Mouse (Mus musculus): Measurements from ENCODE around the gene Myl3. TPM values are rescaled to one million over a fixed set of nuclear protein-coding genes. Genes with fewer than 3 reads are reported as not detected.
A peak's percentile ranks its signal among the peaks of the same experiment; 100 is the strongest.

Myl3 gene
- total RNA-seq (2021) = 1.2 TPM in 1 of 2 replicates, not detected in the other
- long read RNA-seq, partial matches to known transcripts = 0 of 1 reads
- long read RNA-seq, other reads (novel, unspliced or antisense) = 1 of 1 reads

DNA sequence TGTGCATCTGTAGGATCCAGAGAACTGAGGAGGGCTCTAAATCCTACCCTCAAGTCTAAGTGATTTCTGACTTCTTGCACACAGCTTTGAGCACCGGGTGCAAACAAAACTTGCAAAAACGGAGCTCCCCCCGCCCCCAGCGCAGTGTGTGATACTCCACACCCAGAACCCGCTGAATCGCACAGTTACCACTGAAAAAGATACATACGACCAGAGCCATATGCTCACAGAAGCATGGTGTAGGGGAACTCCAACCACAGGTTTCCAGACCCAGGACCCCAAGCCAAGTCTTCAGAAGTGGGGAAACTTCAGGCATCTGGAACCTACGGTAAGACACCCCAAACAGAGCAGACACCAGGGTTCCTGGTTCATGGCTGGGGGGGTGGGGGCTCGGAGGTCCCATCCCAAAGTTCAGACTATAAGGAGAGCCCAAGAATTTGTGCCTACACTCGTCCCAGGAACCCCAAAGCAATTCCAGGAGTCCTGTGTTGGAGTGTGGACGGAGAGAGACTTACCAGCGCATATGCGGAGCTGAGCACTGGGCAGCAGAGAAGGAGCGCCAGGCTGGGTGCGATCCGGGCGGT lies at the start of gene Myl3:
TSS of gene Myl3 (plus strand) at position 151 of the 584 bp plus-strand sequence.
- no peak for DNase-seq

DNA sequence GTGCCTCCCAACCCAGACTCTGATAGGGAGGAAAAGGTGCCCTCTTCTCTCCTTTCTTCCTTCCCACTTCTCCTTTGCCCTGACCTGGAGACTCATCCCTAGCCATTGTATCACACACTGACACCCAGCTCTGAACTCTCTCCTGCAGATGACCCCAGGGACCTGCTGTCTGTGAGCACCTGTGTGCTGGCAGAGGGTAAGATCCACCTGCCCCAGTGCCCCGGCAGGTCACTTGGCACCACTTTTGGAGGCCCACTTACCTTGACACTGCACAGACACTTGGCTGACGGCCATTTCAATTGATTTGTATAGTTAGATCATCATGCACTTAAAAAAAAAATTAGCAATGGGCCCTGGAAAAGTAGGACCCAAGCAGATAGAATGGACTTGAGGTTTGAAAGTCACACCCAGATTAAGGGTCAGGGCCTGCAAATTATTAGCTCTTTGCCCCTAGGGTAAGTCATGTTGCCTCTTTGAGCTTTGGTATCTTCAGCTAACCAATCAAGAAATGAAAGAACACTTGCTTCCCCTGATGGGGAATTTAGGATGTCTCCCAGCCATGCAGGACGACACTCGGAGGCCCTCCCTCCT lies 46.4 kb upstream of the Myl3 start:
- no peak for DNase-seq

DNA sequence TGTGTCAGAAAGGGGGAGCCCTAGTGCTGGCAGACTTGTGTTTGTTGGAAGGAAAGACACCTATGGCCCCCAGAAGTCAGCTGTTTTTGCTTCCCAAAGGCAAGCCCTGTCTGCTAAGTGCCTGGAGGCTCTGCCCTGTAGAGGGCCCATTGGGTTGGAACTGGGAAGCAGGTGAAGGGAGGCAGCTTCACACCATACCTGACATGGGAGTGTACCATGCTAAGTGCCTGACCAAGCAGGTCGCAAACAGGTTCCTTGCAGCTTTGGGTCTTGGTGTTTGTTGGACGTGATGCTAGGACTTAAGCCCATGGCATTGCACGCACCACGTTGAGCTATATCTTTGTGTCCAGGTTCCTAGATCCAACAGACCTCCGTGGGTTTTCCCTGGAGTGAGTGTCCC lies 45.2 kb upstream of the Myl3 start:
- no peak for DNase-seq

DNA sequence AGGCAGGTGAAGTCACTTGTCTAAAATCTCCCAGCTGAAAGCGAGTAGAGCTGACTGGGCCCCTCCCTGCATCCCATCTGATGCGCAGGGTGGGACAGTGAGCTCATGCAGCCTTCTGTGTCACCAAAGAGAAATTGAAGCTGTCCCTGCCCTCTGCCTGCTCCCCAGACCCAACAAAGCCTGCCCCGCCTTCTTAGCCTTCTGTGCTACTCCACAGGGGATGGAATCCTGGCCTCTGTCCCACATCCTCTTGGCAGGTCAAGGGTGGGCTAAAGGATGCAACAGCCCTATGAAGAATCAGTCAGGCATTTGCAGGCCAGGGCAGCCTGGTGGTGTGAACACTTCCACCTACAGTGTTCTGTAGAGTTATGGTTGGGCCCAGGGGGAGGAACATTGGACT lies 44.2 kb upstream of the Myl3 start:
- no peak for DNase-seq

DNA sequence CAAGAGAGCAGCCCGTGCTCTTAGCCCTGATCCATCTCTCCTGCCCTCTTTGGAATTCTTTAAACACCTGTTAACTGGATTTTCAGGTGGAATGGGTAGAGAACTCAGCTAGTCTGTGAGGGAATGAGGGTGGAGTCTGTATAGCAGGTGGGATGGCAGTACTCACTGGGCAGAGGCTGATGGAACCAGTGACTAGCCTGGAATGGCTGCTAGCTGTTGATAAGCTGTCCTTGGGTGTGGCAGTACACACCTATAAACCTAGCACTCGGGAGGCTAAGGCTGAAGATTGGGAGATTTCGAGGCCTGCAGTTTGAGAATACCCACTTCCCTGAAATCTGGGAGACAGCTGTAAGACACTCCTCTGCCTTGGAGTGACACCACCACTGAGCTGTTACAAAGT lies 42.1 kb upstream of the Myl3 start:
- no peak for DNase-seq

DNA sequence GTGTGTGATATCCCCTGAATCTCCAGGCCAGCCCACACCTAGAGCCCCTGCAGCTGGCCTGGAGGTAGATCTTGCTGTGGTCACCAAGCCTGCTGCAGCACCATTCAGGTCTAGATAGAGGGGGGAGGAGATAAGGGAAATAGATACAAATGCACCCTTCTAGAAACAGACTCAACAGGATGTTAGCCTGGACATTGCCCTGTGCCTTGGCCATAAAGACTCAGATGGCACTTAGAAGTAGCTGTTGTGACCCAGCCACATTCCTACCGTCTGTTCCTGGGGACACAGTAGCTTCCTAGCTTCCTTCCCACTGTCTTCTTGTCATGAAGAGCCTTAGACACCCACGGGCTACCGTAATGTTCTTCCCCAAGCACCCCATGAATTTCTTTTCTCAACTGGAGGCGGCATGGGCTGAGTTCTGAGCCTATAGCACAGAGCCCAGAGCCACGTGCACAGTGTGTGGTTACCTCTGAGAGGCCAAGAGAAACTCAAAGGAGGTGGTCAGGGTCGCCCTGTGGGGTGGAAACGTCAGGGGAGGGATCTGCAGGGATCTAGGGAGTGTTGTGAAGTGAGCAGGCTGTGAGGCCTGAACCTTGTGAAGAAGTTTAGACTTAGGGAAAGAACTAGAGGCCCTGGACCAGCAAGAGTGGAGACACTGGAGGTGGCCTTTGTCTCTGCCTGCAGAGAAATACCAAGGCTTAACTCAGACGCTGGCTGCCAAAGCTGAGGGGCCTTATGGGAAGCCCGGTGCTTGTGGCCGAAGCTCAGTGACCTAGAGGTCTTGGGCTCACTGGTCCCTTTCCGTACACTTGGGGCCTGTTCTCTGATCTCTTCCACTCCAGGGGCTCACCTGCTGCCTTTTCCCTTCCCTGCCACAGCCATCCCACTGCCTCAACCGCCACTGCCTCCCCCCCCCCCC lies 40.3 kb upstream of the Myl3 start:
- DNase-seq = no peak

DNA sequence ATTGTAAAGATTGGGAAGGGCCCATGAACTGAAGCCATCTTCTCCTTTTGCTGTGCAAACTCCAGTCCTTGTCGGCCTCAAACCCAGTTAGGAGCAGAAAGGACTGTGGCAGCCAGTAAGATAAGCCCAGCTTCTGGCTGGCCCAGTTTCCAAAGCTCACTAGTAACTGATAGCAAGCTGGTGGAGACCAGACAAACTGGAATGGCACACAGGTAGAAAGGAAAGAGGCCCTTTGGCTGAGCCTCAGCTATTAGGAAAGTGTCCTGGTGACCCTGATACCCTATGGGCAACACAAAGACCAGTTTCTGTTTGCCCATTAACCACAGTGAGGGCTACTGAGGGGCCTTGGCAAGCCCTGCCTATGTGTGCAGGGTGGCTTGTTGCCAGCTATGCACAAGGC lies 38.8 kb upstream of the Myl3 start:
- DNase-seq = no peak

DNA sequence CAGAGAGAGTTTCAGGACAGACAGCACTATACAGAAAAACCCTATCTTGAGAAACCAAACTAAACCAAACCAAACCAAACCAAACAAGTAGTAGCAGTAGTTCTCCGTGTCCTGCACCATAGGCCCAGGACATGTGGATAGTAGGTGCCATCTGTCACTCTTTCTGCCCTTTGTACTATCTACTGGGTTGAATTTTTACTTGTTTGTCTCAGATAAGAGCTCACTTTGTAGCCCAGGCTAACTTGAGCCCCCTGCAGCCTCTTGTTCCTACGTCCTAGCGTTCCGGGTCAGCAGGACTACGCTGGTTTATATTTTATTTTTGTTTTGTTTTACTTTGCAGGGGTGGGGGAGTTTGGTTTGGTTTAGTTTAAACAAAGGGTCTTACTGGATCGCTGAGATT lies 37.7 kb upstream of the Myl3 start:
- no peak for DNase-seq

DNA sequence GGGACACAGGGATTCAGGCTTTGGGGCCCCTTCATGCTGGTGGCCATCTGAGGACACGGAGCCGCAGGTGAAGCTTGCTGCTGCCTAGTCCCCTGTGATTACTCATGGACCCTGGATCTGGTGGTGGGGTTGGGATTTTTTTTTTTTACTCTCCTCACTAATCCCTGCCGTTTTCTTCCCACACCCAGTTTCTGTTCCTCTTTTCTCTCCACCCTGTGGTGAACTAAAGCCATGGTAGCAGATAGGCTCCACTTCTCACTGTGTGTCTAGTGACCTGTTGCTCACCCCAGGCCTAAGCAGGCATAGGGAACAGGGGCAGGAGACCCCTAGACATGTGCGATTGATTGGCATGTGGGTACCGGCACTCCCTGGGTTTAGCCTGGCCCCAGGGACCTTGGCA lies 34.9 kb upstream of the Myl3 start:
- DNase-seq = no peak

DNA sequence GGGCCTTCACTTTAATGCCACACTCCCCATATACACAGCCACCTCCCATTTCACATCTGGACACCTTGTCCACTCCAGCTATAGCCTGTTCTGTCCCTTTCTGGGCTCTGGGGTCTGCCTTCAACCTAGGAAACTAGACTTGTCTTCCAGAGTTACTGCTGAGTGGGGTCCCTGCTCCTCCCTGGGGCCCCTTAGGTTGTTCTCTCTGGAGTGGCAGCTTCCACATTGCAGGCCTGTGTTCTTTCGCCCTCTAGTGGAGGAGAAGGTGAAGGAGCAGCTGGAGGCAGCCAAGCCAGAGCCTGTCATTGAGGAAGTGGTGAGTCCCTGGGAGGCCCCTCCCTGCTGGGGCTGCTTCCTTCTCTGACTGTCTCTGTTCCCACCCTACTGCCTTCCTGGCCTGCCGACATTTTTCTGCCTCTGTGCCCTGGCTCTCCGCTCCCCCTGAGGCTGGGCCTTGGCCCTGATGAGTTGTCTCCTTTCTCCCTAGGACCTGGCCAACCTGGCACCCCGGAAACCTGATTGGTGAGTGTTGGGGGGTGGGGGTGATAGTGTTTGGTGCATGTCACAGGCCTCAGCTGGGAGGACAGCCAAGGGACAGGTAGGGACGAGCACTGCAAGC lies 31.9 kb upstream of the Myl3 start:
- peak; percentile 62 for DNase-seq

DNA sequence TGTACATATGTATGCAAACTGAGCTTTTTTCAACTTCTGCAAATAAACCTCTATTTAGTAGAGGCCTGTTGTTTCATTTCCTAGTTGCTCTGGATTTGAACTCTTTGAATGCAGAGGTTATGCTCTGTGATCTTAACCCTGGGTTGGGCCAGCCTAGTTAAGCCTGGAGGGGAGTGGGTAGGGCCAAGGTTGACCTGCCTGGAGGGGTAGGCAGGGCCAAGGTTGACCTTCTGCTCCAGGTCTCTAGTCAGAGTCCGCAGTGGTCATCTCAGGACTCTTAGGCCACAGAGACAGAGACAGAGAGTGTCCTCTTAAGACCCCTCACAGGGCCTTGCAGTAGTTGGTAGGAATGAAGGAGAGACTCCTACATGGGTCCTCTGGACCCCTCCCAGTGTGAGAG lies 30.1 kb upstream of the Myl3 start:
- DNase-seq = no peak

DNA sequence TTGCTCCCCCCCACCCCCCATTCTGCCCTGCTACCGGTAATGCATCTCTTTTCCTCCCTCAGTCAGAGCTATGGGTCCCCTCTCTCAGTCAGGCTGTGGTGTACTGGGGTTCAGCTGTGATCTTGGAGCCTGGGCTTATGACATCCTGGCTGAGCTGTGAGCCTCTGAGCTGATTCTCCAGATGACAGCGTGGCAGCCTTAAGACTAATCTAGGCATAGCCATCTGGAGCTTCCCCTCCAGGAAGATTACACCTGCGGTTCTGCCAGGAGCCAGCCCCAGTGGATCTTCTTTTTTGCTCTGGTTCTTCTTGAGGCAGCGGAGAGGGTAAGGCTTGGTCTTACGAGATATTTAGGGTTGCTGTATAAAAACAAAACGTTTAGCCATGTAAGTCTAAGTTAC lies 29.7 kb upstream of the Myl3 start:
- DNase-seq = no peak

DNA sequence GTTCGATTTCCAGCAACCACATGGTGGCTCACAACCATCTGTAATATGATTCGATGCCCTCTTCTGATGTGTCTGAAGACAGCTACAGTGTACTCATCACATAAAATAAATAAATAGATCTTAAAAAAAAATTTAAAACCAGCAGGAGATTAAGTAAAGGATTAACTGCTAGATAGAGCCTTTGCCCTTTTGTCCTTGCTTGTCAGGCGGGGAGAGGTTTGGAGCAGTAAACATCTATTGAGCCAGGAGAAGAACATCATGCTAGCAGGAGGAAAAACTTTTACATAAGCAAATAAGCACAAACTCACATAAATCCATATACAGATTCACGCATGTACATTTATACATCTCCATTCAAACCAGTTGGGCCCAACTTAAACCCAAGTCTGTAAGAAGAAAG lies 29.1 kb upstream of the Myl3 start:
- DNase-seq = no peak

DNA sequence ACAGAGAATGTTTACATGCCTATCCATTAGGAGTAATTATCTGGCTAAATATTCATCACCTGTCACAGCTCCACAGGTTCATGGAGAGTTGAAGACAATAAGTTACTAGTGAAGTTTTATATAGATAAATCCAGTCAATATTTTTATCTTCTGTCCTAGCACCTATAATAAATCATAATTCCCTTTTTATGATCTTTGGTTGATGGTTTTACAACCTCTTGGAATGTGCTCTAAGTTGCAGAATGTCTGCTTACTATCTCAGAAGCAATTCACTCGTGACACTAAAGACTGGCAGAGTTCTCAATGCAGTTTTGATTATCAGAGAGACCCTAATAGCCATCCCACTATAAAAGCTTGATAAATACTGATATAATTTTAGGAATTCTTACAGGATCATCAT lies 28.3 kb upstream of the Myl3 start:
- no peak for DNase-seq

DNA sequence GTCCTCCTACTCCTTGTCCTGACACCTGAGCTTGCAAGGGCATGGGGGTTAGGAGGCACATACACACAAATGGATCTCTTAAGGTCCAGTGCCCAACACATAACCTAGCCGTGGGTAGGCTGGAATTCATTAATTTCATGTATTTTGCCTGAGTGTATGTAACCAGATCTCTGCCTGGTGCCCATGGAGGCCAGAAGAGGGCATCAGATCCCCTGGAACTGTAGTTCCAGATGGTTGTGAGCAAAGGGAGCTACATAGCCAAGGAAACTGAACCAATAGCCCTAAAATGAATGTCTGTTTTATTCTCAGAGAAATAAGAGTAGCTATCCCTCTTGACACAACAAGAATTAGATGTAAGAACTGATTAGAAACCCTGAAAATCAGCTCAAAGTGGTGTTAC lies 26.2 kb upstream of the Myl3 start:
- DNase-seq = no peak

DNA sequence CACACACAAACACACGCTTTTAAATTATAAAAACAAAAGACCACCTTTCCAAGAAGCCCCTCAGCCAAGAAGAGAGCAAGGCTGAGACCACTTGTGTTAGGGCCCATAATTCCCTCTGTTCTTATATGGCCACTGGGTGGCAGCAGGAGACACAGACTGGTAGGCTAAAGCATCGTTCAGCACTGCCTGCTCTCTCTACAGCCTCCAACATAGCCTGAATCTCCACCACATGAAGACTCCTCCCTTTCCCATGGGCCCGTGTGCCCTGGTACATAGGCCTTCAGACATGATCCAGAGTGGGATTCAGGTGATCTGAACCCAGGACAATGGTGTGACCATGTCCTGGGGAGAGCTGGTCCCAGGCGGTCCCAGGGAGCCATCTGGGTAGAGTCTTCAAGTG lies 24.9 kb upstream of the Myl3 start:
- DNase-seq = peak; percentile 28

DNA sequence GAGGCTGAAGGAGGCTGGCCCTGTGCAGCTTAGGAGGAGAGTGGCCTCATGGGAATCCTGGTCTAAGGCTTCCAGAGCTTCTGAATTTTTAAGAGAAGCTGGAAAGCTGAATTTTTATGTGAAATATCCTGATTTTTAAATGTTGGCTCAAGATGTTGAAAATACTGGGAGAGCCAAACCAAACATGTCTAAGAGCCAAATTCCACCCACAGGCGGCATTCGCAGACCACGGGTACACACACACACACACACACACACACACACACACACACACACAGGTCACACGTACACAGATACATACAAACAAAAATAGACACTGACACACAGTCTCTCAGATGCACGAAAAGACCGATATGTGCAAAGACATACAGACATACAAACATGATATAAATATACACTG lies 23.6 kb upstream of the Myl3 start:
- no peak for DNase-seq

DNA sequence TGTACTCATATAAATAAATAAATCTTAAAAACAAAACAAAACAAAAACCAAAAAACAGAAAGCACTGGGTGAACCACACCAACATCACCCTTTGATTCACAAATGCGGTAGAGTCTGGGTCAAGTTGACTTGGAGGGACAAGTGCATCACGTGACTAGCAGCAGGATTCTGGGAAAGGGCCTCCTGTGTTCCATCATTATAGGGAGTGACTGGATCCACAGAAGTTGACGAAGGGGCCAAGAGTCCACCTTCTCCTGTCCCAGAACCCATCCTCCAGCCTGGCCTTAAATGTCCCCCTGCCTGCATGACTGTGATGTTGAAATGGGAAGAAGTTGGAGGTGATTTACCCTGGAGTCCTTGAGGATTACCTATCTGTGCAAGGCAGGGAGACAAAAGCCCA lies 22.9 kb upstream of the Myl3 start:
- DNase-seq = no peak

DNA sequence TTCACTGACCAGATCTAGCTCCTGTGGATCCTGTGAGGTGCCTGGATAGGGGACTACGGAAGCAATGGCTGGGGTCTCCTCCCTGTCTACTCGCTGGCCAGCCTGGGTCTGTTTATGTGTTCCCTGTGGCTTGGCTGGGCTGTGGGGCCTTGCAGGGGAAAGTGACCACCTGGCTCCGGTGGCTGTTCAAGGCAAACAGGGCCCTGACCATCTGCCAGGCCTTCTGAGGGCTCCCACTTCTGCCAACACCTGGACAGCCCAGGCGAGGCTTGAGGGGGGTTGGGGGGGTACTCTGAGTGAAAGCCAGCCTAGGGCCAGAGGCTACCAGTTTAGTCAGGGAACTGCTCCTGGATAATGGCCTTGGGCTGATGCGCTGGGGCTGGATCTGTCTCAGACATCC lies 21.7 kb upstream of the Myl3 start:
- no peak for DNase-seq

DNA sequence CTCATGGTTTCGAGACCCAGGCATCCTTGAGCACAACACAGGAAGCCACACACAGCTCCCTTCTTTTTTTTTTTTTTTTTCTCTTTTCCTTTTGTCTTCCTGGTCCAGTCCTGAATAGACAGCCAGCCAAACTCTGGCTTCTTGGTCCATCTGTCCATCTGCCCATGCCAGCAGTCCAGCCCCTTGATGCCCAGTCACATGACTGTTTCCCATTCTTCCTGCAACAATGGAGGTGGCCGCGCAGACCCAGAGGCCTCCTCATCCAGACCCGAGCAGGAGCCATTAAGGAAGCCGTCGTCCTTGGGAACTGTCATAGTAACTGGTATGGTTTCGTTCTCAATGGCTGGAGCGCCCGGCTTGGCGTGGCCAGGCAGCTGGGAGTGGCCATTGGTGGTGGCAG lies 19.6 kb upstream of the Myl3 start:
- no peak for DNase-seq

DNA sequence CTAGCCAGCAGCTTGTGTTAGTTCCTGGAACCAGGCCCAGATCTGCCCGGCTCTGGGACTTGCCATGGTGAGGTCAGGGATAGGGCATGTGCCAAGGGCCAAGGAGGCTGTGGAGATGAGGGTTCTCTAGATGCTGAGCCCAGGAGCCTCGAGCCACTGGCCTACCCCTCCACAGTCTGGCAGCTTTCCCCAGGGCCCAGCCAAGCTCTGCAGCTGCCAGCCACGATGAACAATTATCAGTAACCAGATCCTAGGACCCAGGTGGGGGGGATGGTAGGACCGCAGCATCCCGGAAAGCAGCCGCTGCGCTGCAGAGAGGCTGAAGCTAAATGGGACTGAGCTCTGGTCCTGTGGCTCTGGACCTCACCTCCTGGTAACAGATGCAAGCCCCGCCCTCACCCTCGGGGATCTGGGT lies 15.9 kb upstream of the Myl3 start:
- peak; percentile 44 for DNase-seq

DNA sequence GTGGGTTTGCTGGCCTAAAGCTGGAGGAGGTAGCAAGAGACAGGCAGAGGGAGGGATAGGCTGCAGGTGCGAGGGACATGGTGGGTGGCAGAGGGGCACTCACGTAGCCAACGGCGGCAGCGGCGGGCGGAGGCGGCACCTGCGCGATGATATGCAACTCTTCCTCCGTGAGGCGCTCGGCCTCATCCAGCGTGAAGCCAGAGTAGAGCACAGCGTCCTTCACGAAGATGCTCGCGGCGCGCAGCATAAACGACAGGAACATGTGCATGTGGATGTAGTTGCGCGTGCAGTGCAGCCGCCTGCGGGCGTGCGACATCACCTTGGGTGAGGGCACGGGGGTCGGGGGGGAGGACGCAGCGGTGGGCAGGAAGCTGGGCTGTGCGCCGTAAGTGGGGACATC lies 14.8 kb upstream of the Myl3 start:
- no peak for DNase-seq

DNA sequence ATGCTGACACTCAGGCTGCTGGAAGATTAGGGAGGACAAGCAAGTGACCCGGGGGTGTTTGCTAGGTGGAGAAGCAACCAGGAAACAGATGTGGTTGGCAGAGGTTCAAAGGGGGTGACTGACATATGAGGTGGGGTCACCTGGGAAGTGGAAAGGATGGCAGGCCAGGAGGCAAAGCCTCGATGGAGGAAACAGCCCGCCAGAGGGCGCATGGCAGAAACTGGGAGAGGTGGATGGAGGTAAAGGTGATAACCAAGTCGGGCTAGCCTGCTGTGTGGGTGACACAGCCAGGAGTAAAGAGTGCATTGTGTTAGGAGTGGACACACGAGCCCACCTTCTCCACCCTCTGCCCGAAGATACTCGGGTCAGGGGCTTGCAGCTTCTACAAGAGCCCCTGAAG lies 11.8 kb upstream of the Myl3 start:
- DNase-seq = peak; percentile 62

All from adrenal gland, postnatal 25 days (tissue).